Mouse (Mus musculus) adipocyte (in vitro differentiated cells): ENCODE measurements around the gene Kctd11.

ENCODE experiments used
- DNase-seq: peaks from one replicate; pipeline ENCODE4 v3.0.0-alpha.2; 2016; ENCODE audit warnings: low spot score

The Kctd11 gene

DNA sequence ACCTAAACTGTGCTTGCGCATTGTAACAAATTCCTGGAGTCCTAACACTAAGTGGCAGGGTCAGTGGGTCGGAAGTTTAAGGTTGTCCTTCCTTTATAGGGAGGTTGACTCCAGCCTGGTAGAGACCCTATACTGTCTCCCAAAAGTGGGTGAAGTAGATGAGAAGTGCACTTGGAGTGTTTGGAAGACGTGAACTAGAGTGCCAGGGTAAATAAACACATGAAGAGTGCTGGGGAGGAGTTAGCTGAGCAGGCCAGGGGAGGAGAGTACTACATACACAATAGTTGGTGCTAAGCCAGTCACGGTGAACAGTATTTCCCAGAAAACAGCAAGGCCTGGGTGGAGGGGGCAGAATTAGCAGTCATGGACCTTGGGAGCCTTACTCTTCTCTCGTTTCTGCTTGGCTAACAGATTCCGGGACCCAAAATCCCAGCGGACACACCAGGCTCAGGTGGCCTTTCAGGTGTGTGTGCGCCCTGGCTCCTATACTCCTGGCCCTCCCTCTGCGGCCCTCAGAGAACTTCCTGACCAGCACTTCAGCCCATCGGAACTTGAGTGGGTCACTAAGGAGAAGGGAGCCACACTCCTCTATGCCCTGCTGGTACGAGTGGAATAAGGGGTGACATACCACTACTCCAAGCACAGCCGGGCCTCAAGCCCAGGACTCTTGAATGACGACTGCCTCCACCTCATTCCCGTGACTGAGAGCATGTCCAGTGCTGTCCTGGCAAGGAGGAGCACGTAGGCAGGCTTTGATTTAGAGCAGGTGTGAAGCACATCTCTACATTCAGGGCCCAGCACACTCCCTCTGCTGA, 31.7 kb upstream of the Kctd11 start:
- DNase-seq, result peak; percentile 33

DNA sequence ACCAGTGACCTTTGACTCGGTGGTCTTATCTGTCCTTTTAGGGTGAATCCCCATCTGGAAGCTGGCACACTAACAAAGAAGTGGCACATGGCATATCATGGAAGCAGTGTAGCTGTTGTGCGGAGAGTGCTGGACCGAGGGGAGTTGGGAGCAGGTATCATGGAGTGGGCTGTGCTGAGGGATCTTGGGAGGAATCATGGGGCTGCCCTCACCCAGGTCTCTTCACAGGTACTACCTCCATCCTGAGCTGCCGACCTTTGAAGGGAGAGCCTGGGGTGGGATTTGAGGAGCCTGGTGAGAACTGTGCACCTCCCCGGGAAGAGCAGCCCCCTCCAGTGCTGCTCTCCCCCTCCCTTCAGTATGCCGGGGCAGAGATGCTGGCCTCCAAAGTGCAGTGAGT, 30.5 kb upstream of the Kctd11 start:
- DNase-seq, result no peak

DNA sequence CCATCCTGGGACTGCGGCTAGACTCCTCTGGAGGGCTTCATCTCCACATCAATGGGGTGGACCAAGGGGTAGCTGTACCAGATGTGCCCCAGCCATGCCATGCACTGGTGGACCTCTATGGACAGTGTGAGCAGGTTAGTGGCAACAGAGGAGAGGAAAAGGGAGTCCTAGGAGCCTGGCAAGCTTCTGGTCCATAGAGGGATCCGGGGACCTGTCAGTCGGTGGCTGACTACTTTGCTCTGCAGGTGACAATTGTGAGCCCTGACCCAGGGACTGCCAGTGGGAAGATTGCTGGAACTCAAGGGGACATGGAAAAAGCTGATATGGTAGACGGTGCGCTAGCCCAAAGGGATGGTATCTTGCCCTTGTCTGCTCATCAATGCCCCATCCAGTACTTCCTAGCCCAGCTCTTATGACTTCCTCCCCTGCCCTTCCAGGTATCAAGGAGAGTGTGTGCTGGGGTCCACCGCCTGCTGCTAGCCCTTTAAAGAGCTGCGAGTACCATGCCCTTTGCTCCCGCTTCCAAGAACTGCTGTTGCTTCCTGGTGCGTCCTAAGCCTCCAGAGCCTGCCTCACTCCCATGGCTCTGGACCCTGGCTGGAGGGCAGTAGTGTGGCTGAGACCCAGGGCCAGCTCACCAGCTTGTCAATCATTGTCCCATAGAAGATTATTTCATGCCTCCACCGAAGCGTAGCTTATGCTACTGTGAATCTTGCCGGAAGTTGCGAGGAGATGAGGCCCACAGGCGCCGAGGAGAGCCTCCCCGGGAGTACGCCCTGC, 29.8 kb upstream of the Kctd11 start:
- DNase-seq, result no peak

DNA sequence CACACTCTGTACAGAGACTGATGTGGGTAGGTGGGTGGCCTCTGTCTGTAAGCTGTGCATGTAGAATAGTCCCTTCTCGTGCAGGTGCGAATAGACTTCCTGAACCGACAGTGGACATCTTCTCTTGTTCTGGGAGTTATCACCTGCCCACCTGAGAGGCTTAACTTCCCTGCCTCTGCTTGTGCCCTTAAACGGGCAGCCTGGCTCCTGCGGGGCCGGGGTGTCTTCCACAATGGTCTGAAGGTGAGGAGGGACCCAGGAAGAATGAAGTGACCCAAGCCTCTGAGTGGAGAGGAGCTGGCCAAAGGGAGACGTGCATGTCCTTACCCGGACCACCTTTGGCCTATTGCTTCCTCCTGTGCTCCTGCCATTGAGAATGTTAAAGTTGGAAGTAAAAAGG, 29.0 kb upstream of the Kctd11 start:
- DNase-seq, result no peak

DNA sequence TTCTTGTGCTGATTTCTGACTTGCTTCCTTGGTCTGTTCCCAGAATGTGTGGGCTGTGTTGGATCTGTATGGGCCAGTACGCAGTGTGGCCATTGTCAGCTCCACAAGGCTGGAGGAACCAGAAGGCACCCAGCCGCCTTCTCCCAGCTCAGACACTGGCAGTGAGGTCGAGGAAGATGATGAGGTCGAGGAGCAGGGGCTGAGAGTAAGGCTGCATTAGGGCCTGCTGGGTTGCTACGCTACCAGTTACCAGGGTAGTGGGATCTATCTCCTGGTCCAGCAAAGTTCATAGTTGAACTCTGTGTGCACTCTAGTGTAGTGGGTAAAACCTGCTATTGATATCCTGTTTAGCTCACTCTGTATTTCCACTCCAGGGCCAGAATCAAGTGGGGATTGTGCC, 28.0 kb upstream of the Kctd11 start:
- DNase-seq, result no peak

DNA sequence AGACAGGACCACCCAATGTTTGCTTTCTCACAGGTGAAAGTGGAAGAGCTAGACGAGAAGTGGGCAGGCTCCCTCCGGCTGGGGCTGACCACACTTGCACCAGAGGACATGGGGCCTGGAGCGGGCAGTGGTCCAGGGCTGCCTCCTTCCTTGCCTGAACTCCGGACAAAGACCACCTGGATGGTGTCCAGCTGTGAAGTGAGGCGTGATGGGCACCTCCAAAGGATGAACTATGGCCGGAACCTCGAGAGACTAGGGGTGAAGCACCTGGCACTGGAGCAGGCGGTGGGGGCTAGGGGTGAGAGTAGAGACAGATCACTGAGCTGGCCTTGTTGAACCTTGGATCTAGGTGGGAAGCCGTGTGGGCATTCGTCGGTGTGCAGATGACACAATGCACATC, 27.4 kb upstream of the Kctd11 start:
- DNase-seq, result no peak

DNA sequence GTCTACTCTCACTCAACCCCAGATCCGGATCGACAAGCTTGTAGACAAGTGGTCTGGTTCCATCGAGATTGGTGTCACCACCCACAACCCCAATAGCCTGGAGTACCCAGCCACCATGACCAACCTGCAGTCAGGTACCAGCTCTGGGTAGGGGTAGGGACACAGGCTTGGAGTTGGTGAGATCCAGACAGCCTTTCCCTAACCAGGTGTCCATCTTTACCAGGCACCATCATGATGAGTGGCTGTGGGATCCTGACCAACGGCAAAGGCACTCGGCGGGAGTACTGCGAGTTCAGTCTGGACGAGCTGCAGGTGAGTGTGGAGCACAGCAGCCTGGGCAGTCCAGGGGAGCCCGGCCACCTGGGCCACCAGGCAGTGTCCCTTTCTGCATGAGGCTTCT, 23.1 kb upstream of the Kctd11 start:
- DNase-seq, result no peak

DNA sequence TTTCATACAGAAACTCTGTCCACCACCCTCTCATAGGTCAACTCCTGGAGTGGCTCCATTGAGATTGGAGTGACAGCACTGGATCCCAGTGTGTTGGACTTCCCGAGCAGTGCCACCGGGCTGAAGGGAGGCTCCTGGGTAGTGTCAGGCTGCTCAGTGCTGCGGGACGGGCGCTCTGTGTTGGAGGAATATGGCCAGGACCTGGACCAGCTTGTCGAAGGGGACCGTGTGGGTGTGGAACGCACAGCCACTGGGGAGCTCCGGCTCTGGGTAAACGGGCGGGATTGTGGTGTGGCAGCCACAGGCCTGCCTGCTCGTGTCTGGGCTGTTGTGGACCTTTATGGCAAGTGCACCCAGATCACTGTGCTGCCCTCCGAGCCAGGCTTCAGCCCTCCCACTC, 21.8 kb upstream of the Kctd11 start:
- no peak for DNase-seq

DNA sequence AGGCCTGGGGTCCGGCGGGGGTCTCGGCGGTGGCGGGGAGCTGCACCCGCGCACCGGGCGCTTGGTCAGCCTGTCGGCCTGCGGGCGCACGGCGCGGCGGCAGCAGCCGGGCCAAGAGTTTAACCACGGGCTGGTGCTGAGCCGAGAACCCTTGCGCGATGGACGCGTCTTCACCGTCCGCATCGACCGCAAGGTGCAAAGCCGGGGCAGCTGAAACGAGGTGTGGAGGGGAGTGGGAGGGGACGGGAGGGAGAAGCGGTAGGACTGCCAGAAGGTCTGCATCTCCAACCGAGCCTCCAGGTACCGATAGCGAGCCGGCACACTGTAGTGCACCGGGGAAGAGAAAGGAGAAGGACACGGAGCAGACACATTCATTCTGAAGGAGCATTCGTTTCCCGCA, 20.8 kb upstream of the Kctd11 start:
- DNase-seq, result no peak

DNA sequence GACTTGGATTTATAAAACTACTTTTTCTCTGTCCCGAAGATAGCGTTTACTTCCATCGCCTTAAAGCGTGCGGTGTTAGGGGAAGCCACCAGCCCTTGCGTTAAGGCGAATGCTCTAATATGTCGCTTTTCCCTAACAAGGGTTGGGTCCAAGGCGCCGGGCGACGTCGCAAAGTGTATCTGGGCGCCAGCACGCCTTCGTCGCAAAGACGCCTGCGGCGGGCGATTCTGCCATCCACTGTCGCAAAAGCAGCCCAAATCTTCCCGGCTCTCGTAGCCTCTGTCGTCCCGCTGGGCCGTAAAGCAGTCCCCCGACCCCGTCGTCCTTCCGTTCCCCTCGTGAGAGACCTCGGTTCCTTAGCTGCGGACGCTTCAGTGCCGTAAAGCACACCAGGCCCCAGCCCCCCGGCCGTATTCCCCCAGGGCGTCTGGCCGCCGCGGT, 20.2 kb upstream of the Kctd11 start:
- peak; percentile 97 for DNase-seq

DNA sequence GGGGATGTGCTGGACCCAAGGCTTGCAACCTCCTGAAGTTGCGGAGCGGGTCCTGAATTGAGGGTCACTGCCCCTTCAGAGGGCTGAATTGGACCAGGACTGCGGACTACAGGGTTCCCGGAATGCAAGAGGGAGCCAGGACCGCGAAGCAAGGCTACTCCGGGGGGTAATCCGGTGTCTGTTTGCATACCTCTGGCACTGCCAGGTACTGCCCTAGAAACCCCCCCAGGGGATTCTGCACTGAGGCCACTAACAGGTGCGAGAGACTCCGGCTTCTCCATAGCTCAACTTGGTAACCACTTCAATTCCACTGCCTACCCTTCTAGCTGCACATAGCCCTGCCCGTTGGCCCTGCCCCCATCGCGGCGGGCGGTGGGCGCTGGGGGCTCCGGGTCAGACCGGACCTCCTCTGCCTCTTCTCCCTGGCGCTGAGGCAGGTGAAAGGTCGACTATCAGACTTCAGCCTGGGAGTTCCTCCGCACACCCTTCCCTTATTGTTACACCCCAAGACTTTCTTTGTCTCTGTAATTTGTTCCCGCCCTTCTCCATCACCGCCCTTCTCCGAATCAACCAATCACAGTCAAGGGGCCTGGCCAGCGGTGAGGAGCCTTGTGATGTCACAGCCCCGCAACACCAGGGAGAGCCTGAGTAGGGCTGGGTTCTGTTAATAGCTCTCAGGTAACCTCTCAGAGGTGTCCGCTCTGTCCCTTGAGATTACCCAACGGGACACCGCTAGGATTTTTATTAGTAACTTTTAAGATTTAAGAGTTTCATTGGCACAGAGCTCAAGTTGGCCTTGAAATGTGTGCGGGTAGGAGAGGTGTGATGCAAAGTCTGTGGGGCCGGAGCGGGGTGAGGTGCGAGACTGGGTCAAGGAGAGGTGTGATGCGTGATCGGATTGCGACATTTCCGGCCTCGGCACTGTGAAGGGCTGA, 19.5 kb upstream of the Kctd11 start, which contains the start of the genes 2810408A11Rik and Neurl4:
Gene 2810408A11Rik (minus strand): TSS at position 517 of the 935 bp plus-strand sequence.
Gene Neurl4 (plus strand): TSS at position 602 of the 935 bp plus-strand sequence.
- DNase-seq, result peak; percentile 93

DNA sequence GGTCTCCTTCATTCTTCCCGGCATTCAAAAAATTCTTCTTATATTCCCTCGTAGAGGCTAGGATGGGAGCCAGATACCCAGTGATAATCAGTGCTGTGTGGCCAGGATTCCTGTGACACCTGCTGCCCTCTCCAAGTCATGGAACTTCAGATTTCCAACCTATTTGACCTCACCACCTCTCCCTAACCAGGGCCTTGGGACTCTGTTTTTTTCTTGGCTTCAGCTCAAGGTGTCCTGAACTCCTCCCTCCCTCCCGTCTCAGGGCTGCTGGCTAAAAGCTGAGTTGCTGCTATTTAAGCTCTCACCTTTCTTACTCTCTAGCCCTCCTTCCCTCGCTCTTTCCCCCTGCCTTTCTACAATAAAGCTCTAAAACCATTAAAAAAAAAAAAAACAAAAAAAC, 18.7 kb upstream of the Kctd11 start:
- no peak for DNase-seq

DNA sequence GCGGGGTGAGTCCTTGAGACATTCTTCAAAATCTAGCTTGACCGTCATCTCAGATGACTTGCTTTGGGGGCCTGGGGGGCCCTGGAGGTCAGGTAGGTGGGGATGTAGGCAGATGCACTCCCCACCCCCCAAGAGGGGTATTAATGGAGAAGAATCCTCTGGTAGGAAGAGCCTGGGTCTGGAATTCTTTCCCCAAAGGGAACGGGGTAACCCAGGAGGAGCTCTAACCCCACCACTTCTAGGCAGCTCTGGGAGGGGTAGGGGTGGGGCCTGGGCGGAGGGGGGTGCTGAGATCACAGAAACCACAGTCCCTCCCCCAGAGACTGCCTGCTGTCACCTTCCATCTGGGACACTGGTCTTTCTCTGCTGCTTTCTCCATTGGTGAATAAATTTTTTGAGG, 14.1 kb upstream of the Kctd11 start, which contains the start of gene Acap1:
Gene Acap1 (minus strand): TSS at position 249 of the 400 bp plus-strand sequence.
- no peak for DNase-seq

DNA sequence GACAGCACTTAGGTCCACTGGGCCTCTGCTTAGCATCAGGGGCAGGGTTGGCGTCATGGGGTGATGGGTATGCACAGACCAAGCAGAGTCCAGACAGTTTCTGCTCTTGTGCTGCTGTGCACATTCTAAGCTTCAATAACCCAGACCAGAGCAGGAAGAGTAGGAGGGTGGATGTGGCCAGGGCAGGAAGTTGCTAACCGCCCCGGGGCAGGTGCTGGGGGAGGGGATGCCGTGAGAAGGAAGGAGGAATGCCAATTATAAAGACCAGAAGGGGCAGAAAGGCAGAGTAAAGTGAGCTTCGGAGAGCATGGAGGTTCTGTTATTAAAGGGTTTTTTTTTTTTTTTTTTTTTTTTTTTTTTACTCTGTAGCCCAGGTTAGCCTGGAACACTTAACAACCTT, 13.5 kb upstream of the Kctd11 start:
- no peak for DNase-seq

DNA sequence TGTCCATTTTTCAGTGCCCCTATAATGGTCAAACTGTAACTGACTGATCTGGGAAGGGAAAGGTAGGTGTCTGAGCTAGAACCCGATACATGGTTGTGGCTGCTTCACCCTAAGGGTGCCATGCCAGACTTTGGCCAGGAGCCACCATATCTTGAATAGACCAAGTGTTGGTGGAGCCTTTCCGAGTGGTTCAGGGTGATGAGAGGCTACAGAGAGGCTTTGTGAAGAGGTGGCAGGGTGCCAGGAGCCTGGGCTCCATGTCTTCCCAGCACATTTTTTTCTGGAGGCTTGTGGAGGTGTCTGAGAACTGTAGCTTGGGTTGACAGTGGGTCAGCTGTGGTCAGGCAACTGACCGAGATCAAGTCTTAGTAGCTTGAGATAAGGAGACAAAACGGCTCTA, 10.3 kb upstream of the Kctd11 start:
- no peak for DNase-seq

DNA sequence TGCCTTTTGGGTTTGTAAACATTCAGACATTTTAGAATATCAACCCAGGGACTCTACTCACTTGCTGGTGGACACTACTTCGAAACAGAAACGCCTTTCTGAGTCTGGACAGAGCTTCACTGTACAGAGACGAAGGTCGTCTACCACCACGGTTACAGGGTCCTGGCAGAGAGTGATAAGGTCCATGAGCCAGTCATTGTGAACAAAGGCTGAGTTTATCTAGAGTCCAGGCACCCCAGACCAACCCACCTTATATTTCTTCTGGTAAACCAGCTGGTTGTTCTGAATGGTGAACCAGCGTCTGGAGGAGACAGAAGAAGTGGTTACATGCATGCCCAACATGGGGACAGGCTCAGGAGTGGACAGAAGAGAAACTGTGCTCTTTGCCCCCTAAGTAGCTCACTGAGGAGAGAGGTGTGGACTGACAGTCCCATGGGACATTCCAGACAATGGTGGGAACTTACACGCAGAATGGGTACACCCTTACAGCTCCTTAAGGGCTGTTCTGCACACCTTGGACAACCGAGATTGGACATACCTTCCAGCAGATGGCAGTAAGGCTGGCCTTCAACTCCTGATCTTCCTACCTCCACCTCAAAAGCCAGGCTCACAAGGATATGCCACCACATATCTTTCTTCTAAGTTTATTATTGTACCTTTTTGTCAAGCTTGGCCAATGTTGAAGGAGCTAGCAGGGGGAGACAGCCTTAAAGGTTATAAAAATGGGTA, 5.9 kb upstream of the Kctd11 start:
- DNase-seq, result no peak

DNA sequence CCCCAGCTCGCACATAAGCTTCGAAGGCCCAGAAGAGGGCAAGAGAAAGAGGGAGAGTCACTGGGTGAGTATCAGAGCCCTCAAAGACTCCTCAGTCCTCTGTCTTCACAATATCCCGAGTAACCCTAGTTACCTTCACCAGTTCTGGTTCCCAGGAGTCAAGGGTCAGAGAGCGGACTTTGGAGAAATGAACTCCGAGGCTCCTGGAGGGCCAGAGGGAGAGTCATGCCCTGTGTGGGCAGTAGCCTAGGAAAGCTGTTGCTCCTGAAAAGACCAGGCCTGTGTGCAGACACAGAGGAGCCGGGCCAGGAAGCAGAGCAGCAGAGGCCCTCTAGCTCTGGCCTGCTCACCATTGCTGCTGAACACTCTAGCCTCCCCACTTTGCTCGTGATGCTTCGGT, 3.5 kb upstream of the Kctd11 start:
- DNase-seq, result no peak

DNA sequence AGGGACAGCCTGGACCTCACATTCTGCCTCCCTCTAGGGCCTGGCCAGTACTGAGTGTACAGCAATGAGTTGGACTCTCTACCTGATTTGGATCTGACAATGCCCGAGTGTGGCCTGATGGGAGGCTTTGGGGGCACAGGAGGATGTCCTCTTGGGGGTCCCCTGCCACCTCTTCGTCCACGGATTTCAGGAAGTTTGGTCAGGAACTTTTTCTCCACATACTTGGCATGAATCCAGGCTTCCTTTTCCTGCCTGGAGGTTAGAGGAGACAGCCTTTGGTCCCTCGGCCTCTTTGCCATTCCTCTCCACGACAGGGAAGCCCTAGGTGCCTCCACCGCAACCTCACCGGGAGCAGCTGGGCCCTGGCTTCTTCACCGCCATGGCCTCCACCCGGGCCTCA, 3.0 kb upstream of the Kctd11 start:
- no peak for DNase-seq

DNA sequence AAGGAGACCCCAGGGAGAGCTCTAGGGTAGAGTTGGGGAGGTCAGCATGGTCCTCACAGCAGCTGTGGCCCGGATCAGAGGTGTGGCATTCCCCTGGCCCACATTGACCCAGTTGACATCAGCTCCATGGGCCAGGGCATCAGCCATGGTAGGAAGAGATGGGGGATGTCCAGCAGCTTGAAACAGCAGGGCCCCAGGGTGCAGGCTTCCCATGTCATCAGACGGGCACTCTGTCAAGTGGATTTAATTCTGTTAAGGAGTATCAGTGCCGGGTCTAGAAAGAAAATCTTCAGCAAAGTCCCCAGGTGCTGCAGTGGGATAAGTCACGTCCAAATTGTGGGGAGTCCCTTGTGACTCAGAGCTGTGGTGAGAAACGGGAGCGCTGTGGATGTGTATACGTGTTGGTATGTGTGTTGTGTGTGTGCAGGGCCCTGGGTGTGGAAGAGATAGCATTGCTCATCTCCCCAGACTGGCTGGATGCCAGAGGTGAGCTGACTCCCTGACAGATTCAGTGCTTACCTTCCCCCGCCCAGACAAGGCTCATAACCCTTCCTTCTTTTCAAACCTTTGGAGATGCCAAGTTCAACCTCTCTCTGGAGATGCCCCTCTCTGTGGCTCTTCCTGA, 2.4 kb upstream of the Kctd11 start:
- DNase-seq, result no peak

DNA sequence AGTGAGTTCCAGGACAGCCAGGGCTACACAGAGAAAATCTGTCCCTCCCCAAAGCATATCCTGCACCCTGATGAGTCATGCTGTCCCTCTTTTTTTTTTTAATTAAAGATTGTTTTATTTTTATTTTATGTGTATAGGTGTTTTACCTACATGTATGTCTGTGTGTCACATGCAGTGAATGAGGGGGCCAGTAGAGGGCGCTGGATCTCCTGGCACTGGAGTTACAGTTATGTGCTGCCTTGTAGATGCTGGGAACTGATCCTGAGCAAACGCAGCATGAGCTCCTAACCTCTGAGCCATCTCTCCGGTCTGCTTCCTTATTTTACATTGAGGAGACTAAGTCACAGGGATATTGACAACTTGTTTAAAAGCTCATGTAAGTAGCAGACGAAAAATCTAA, 1.9 kb upstream of the Kctd11 start:
- DNase-seq, result no peak
